8 mouse cellular contexts compared by ENCODE assay signal in the genomic region with DNA sequence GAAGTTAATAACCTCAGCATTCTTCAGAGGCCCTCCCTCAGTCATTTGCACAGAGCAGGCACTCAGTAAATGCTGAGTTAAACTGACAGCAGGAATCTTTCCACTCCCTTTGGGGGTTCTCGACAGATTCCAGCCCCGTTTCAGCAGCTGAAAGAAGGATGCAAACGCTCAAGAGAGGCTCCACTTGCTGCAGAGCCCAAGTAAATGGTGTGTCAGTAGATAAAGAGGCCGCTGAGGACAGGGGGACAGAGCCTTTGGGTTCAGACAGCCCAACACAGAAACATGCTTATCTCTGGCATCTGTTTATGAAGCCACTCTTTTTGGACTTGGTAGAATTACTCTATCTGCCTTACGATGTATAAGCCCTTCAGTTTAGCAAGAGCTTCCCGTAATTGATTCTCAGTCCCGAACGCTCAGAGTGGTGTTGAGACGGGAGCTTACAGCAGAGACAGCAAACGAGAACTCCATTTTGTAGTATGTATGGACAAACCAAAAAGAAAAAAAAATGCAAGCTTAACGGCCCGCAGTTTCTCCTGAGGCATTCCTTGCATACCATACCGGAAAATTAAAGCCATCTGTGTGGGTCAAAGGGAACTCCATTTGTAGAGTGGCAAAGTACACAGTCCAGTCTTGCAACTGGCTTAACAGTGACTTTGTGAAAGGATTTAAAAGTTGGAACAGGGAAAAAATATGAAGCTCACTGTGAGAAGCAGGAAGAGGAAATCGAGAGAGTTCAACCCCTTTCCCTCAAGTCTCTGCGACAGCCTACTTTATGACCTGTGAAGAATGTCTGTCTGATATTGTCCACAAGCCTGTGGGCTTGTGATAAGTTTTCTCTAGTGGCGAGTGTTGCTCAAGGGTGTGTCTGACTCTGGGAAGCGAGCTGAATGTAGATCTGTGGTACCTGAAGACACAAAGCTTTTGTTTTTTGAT. TPM values are rescaled to one million over a fixed set of nuclear protein-coding genes. Genes with fewer than 3 reads are reported as not detected.
A peak's percentile ranks its signal among the peaks of the same experiment; 100 is the strongest.
DNase-seq lines count a peak whose midpoint lies in the region; ATAC-seq and TF ChIP-seq lines count a peak whose summit lies in the region.

No protein-coding gene starts in this region.

- H3K36me3 ChIP-seq in intestine, embryonic 14.5 days (ENCODE audit: control insufficient read depth, insufficient read depth, low read length): peaks cover 20% of the 10 kb centered on the region
- no peaks in the 10 kb centered on the region for H3K36me3 ChIP-seq in liver, embryonic 14.5 days (replicated peaks; ENCODE audit: control insufficient read depth, insufficient read depth, low read depth)

- 0 out of 2 replicates have a peak, but pooled peaks have one; percentile 36 for ATAC-seq in intestine, embryonic 14.5 days (replicated peaks; ENCODE audit: low FRiP score, low TSS enrichment, low read depth)
- peak; percentile 81 for ATAC-seq in liver, embryonic 14.5 days (ENCODE audit: insufficient read depth)
- no peak for ATAC-seq in megakaryocyte progenitor cell, adult 5-6 weeks (replicated peaks; ENCODE audit: poor library complexity)

- peak; percentile 65 for DNase-seq in Muller cell, postnatal 12 days (ENCODE audit: inconsistent ontology term)
- peak; percentile 67 for DNase-seq in embryo, embryonic 11.5 days (ENCODE audit: low read depth, low spot score)
- no peak for DNase-seq in intestine, embryonic 14.5 days (ENCODE audit: low spot score)
- DNase-seq in liver, embryonic 14.5 days (ENCODE audit: low read depth in 3 of 3, low spot score in 3 of 3): no peak
- no peak for DNase-seq in spleen, postnatal 14 days (ENCODE audit: low spot score in 2 of 2)
- DNase-seq in frontal cortex, postnatal 10 days (ENCODE audit: low spot score in 2 of 2): no peak
- DNase-seq in thymus, postnatal 36 days: no peak

- no peak overlapping the region for H3K9ac ChIP-seq in intestine, embryonic 14.5 days (ENCODE audit: low read length)
- H3K9ac ChIP-seq in liver, embryonic 14.5 days (replicated peaks): no peak overlapping the region

- H3K4me2 ChIP-seq in intestine, embryonic 14.5 days (ENCODE audit: low read length): 0 out of 2 replicates have a peak overlapping the region, but pooled peaks have one; percentile 1
- peak overlapping the region; percentile 45 for H3K4me2 ChIP-seq in liver, embryonic 14.5 days (ENCODE audit: low read depth)

- WGBS in intestine, embryonic 14.5 days: 15% methylated on average over 17 of the region's 17 CpGs
- 30% methylated on average over 17 of the region's 17 CpGs for WGBS in liver, embryonic 14.5 days (ENCODE audit: insufficient replicate concordance)

- H3K4me3 ChIP-seq in intestine, embryonic 14.5 days (ENCODE audit: low read depth, low read length): no peak overlapping the region
- H3K4me3 ChIP-seq in liver, embryonic 14.5 days (ENCODE audit: insufficient read depth in 1 of 2, low read depth in 2 of 2, low read length in 2 of 2): no peak overlapping the region

- H3K9me3 ChIP-seq in intestine, embryonic 14.5 days (ENCODE audit: control insufficient read depth, low read length): no peaks in the 10 kb centered on the region
- no peaks in the 10 kb centered on the region for H3K9me3 ChIP-seq in liver, embryonic 14.5 days (ENCODE audit: control insufficient read depth, low read length)

- peak overlapping the region; percentile 72 for H3K27ac ChIP-seq in intestine, embryonic 14.5 days (ENCODE audit: low read depth)
- 0 out of 2 replicates have a peak overlapping the region, but pooled peaks have one; percentile 15 for H3K27ac ChIP-seq in liver, embryonic 14.5 days

- peaks cover 25% of the 10 kb centered on the region for H3K4me1 ChIP-seq in intestine, embryonic 14.5 days (replicated peaks; ENCODE audit: control insufficient read depth, insufficient read depth, low read length)
- peaks cover 3 to 22% of the 10 kb centered on the region in 2 experiments for H3K4me1 ChIP-seq in liver, embryonic 14.5 days (replicated peaks; ENCODE audit: control insufficient read depth in 2 of 2, insufficient read depth in 2 of 2, low read length in 1 of 2)

- 0 out of 2 replicates have a peak, but pooled peaks have one; percentile 32 for TF ChIP-seq EP300 in liver, embryonic 14.5 days (IDR thresholded peaks at IDR 0.05; ENCODE audit: low read depth)

- no peak for TF ChIP-seq CTCF in liver, embryonic 14.5 days (IDR thresholded peaks at IDR 0.05; ENCODE audit: low read depth)

- H3K27me3 ChIP-seq in intestine, embryonic 14.5 days (replicated peaks; ENCODE audit: control insufficient read depth, insufficient read depth, low read length): no peaks in the 10 kb centered on the region
- no peaks in the 10 kb centered on the region for H3K27me3 ChIP-seq in liver, embryonic 14.5 days (ENCODE audit: control insufficient read depth, insufficient read depth, low read length)

RNA-seq across cellular contexts. Expression of a gene that starts 55.2 kb away (rescaled TPM):
- polyA plus RNA-seq in intestine, embryonic 14.5 days (2014; fragmentation: Nextera tagmentation; extraction: Ambion mirVana): 68.3 and 74.8 TPM in 2 replicates
- polyA plus RNA-seq in liver, embryonic 14.5 days (2012; rRNA removed): 23.9 and 24.4 TPM in 2 replicates
- polyA plus RNA-seq in liver, embryonic 14.5 days (2014; fragmentation: Nextera tagmentation; extraction: Ambion mirVana): 52.7 and 55.8 TPM in 2 replicates
- not detected in 2 replicates for total RNA-seq in megakaryocyte progenitor cell, adult 5-6 weeks (2015)
- total RNA-seq in megakaryocyte progenitor cell, adult 5-6 weeks (2017): not detected in 2 replicates

Comparison
In these comparisons a context has a peak if more than half of its experiments do, and no peak if none do; other contexts are left out.
1. DNase-seq: peak in Muller cell, postnatal 12 days (single experiment) and embryo, embryonic 11.5 days (single experiment); none in intestine, embryonic 14.5 days (single experiment), liver, embryonic 14.5 days (0 of 3), spleen, postnatal 14 days (0 of 2), frontal cortex, postnatal 10 days (0 of 2) and thymus, postnatal 36 days (0 of 2).